Mouse (Mus musculus) testis, adult 2 months (tissue): ENCODE measurements around the gene Pde4a. TPM values are rescaled to one million over a fixed set of nuclear protein-coding genes. Genes with fewer than 3 reads are reported as not detected.

Source experiments
- H3K27ac ChIP-seq: fragments of 200-500 bp; 2 replicates; pipeline ENCODE4 v1.5.1; 2012; ENCODE audit warnings: low read depth, low read length; ENCODE audit not compliant: control insufficient read depth, insufficient read depth
- H3K27me3 ChIP-seq: fragments of 200-500 bp; 2 replicates; pipeline ENCODE4 v1.6.1; 2012; ENCODE audit warnings: mild to moderate bottlenecking, low read length, moderate library complexity; ENCODE audit not compliant: control insufficient read depth, insufficient read depth
- H3K36me3 ChIP-seq: fragments of 200-500 bp; 2 replicates; pipeline ENCODE4 v1.6.1; 2012; ENCODE audit warnings: mild to moderate bottlenecking, low read length; ENCODE audit not compliant: control insufficient read depth, insufficient read depth
- H3K4me1 ChIP-seq: fragments of 200-500 bp; 2 replicates; pipeline ENCODE4 v1.6.1; 2012; ENCODE audit warnings: low read length; ENCODE audit not compliant: control insufficient read depth, insufficient read depth
- H3K4me3 ChIP-seq: fragments of 200-500 bp; 2 replicates; pipeline ENCODE4 v1.5.1; 2012; ENCODE audit warnings: low read depth, mild to moderate bottlenecking, low read length, moderate library complexity, mixed read lengths; ENCODE audit not compliant: control insufficient read depth
- CTCF ChIP-seq: fragments of 200-500 bp; IDR thresholded peaks from 2 replicates; pipeline ENCODE4 v1.5.1; 2012; ENCODE audit warnings: low read depth, mild to moderate bottlenecking, inconsistent platforms, low read length, moderate library complexity; ENCODE audit not compliant: control insufficient read depth, insufficient read depth, insufficient replicate concordance
- POLR2A ChIP-seq: fragments of 200-500 bp; IDR thresholded peaks from 2 replicates; pipeline ENCODE4 v1.6.1; 2012; ENCODE audit warnings: low read depth, mild to moderate bottlenecking, inconsistent platforms, low read length, moderate library complexity; ENCODE audit not compliant: control insufficient read depth
- polyA plus RNA-seq: library from polyadenylated mRNA; depleted of rRNA; stranded (reverse); fragments of >200 nt; gene quantifications from 2 replicates; pipeline ENCODE4 v1.2.3, GENCODE M21; 2012

Pde4a gene
- polyA plus RNA-seq, 1 experiment, result 82.0 TPM

- TF ChIP-seq CTCF, result no peak
- no peak for TF ChIP-seq POLR2A
- H3K27ac ChIP-seq, result no peak overlapping the region
Measured at GRCm38 (mm10) chr9:21196521-21197433, 31.3 kb downstream of the Pde4a start.

DNA sequence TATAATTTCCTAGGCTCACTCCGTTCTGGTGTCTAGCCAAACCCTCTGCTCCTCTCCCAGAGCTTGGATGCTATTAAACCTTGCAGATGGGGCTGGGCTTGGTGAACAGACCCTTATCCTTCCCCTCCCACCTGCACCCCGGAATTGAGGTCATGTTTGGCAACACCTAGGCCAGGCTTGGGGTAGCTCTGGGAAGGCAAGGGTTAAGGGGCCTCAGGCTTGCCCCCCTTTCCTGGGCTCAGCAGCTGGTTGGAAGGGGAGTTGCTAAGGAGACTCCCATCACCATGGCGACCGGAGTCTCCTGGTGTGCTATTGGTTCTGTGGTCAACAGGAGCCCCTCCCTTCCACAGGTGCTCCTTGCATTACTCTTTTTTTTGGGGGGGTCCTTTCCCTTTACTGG lies 32.5 kb downstream of the Pde4a start:
- Histone ChIP-seq H3K27me3 (no peaks in the 10 kb centered on the region), H3K4me3 (peak overlapping the region; percentile 59), H3K36me3 (no peaks in the 10 kb centered on the region), H3K4me1 (peaks cover 7% of the 10 kb centered on the region), H3K27ac (no peak overlapping the region)
- TF ChIP-seq POLR2A (no peak), CTCF (no peak)

More at GRCm38 (mm10) chr9:21196521-21197433, 31.3 kb downstream of the Pde4a start:
- no peaks in the 10 kb centered on the region for H3K36me3 ChIP-seq
- H3K27me3 ChIP-seq, result no peaks in the 10 kb centered on the region
- H3K4me3 ChIP-seq, result no peak overlapping the region
- peaks cover 7% of the 10 kb centered on the region for H3K4me1 ChIP-seq

DNA sequence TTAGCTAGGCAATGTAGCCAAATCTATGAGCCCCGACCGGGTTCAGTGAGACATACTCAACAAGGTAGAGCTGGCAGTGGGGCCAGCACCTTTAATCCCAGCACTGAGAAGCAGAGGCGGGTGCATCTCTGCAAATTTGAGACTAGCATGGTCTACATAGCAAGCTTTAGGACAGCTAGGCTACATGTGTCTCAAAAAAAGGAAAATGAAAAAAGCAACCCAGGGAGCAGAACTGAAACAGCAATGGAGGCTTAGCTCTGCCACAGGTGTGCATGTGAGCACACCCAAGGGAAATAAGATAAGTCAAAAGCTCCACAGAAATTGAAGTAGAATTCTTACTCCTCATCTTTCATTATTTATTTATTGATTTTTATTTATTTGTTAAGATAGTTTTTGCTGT lies 33.4 kb downstream of the Pde4a start:
- Histone ChIP-seq H3K4me1 (peaks cover 7% of the 10 kb centered on the region), H3K27ac (no peak overlapping the region), H3K4me3 (peak overlapping the region; percentile 59; the same call in 1 of the 2 replicates), H3K36me3 (no peaks in the 10 kb centered on the region), H3K27me3 (no peaks in the 10 kb centered on the region)
- no peak for TF ChIP-seq POLR2A
- no peak for TF ChIP-seq CTCF

- peak overlapping the region; percentile 88 for H3K4me3 ChIP-seq
- H3K4me1 ChIP-seq, result peaks cover 16% of the 10 kb centered on the region
- no peaks in the 10 kb centered on the region for H3K36me3 ChIP-seq
- no peaks in the 10 kb centered on the region for H3K27me3 ChIP-seq
- no peak overlapping the region for H3K27ac ChIP-seq
- no peak for TF ChIP-seq CTCF
- no peak for TF ChIP-seq POLR2A
Measured at GRCm38 (mm10) chr9:21204156-21204527, 38.6 kb downstream of the Pde4a start.

- Histone ChIP-seq H3K36me3 (no peaks in the 10 kb centered on the region), H3K4me1 (peaks cover 16% of the 10 kb centered on the region), H3K27ac (no peak overlapping the region), H3K27me3 (no peaks in the 10 kb centered on the region), H3K4me3 (peak overlapping the region; percentile 88)
- TF ChIP-seq POLR2A (no peak), CTCF (no peak)
Measured at GRCm38 (mm10) chr9:21204528-21205272, 39.2 kb downstream of the Pde4a start.

GRCm38 (mm10) chr9:21206848-21207247 lies 41.3 kb downstream of the Pde4a start:
- H3K27me3 ChIP-seq, result no peaks in the 10 kb centered on the region
- peaks cover 16% of the 10 kb centered on the region for H3K4me1 ChIP-seq
- H3K27ac ChIP-seq, result no peak overlapping the region
- no peak overlapping the region for H3K4me3 ChIP-seq
- TF ChIP-seq POLR2A, result no peak
- TF ChIP-seq CTCF, result no peak
- H3K36me3 ChIP-seq, result no peaks in the 10 kb centered on the region

DNA sequence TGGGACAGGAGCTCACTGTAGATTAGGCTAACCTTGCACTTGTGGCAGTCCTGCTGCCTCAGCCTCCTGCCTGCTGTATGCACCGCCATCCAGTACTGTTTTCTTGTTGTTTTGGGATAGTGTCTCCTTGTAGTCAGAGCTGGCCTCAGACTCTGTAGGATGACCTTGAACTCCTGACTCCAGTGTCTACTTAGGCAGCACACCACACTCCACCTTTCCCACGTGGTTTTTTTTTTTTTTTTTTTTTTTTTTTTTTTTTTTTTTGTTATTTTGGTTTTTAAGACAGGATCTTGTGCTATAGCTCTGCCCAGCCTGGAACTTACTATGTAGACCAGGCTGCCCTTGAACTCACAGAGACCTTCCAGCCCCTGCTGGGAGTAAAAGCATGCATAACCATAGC lies 43.1 kb downstream of the Pde4a start:
- H3K4me1 ChIP-seq, result peaks cover 16% of the 10 kb centered on the region
- no peaks in the 10 kb centered on the region for H3K27me3 ChIP-seq
- H3K4me3 ChIP-seq, result no peak overlapping the region
- H3K27ac ChIP-seq, result no peak overlapping the region
- no peak for TF ChIP-seq CTCF
- no peak for TF ChIP-seq POLR2A
- no peaks in the 10 kb centered on the region for H3K36me3 ChIP-seq
